Mouse (Mus musculus) CD8-positive naive resting alpha-beta T cell, adult 2 months (primary cell): ENCODE data around the gene Exosc1.

Source experiments
- DNase-seq, 2 experiments: peaks; one replicate each; pipeline ENCODE4 v3.0.0; 2022; ENCODE audit warnings: low read depth in 2 of 2, low spot score in 2 of 2

Gene Exosc1

GRCm38 (mm10) chr19:41874356-41874755 lies 58.9 kb downstream of the Exosc1 start:
- DNase-seq = peak; percentile 53 to 72
